In the genomic region with DNA sequence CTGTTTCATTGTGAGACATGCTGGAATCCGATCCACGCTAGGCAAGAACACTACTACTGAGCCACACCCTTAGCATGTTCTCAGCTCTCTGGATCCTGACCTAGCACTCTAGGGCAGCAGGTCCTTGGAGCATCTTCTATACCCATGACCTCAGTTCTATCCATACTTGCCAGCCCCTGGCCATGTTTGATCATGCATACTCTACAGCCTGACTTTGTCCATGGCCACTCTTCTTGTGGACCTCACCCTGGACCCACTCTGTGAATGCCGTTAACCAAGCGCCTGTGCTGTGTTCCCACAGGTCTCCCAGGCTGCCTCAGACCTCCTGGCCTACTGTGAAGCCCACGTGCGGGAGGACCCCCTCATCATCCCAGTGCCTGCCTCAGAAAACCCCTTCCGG, we compare ENCODE assay signal across 35 mouse cellular contexts. TPM values are rescaled to one million over a fixed set of nuclear protein-coding genes. Genes with fewer than 3 reads are reported as not detected.
"Had no signal": no experiment of that assay in that cellular context is flagged by ENCODE, and none has a peak within 500 bp of the region (broad histone marks: within the 10 kb centered on the region; RNA-seq: fewer than 3 reads in every experiment).

No protein-coding gene starts in this region.

- H3K9ac ChIP-seq: heart, embryonic 12.5 days; heart, embryonic 13.5 days; heart, embryonic 15.5 days; hindbrain, embryonic 12.5 days; hindbrain, embryonic 13.5 days; hindbrain, embryonic 14.5 days; hindbrain, embryonic 15.5 days; intestine, embryonic 15.5 days; kidney, embryonic 15.5 days had no signal

- H3K4me2 ChIP-seq: heart, embryonic 12.5 days; heart, embryonic 13.5 days; heart, embryonic 15.5 days; hindbrain, embryonic 12.5 days; hindbrain, embryonic 13.5 days; hindbrain, embryonic 14.5 days; hindbrain, embryonic 15.5 days; intestine, embryonic 15.5 days; kidney, embryonic 15.5 days had no signal

- H3K9me3 ChIP-seq: heart, embryonic 12.5 days; heart, embryonic 13.5 days; heart, embryonic 15.5 days; hindbrain, embryonic 10.5 days; hindbrain, embryonic 12.5 days; hindbrain, embryonic 13.5 days; hindbrain, embryonic 15.5 days; intestine, embryonic 15.5 days; kidney, embryonic 15.5 days had no signal

- H3K36me3 ChIP-seq: heart, embryonic 12.5 days; heart, embryonic 13.5 days; heart, embryonic 15.5 days; hindbrain, embryonic 10.5 days; hindbrain, embryonic 12.5 days; hindbrain, embryonic 13.5 days; hindbrain, embryonic 15.5 days; intestine, embryonic 15.5 days; kidney, embryonic 15.5 days had no signal

- H3K27ac ChIP-seq: heart, embryonic 13.5 days; heart, embryonic 15.5 days; hindbrain, embryonic 10.5 days; hindbrain, embryonic 12.5 days; hindbrain, embryonic 13.5 days; hindbrain, embryonic 14.5 days; hindbrain, embryonic 15.5 days; hindbrain, postnatal 0 days; intestine, embryonic 15.5 days; kidney, embryonic 15.5 days; kidney, postnatal 0 days; layer of hippocampus, adult 2 months; left cerebral cortex, adult 2 months had no signal

- ATAC-seq: hindbrain, embryonic 16.5 days; hindbrain, postnatal 0 days; inflammation-experienced regulatory T-cells, adult 6 months; intestine, embryonic 15.5 days; intestine, embryonic 16.5 days; intestine, postnatal 0 days had no signal

- H3K4me1 ChIP-seq: heart, embryonic 12.5 days; heart, embryonic 13.5 days; heart, embryonic 15.5 days; hindbrain, embryonic 10.5 days; hindbrain, embryonic 12.5 days; hindbrain, embryonic 13.5 days; intestine, embryonic 15.5 days; kidney, embryonic 15.5 days had no signal

- H3K27me3 ChIP-seq: heart, embryonic 12.5 days; heart, embryonic 13.5 days; heart, embryonic 15.5 days; hindbrain, embryonic 12.5 days; hindbrain, embryonic 13.5 days; hindbrain, embryonic 15.5 days; intestine, embryonic 15.5 days; kidney, embryonic 15.5 days had no signal

- DNase-seq: heart, postnatal 10 days; heart, postnatal 14 days; heart, postnatal 36 days; heart, postnatal 4 days; kidney, adult 11 months; kidney, adult 18-20 months; kidney, adult 2 months; kidney, adult 8-10 months; kidney, adult 9 months; kidney, postnatal 10 days; kidney, postnatal 14 days; kidney, postnatal 25 days; kidney, postnatal 36 days; kidney, postnatal 4 days; layer of hippocampus, adult 9-11 months; layer of hippocampus, postnatal 36 days had no signal

- H3K4me3 ChIP-seq: heart, embryonic 12.5 days; heart, embryonic 13.5 days; heart, embryonic 15.5 days; hindbrain, embryonic 10.5 days; hindbrain, embryonic 12.5 days; hindbrain, embryonic 13.5 days; hindbrain, embryonic 15.5 days; intestine, embryonic 15.5 days; kidney, embryonic 15.5 days; layer of hippocampus, adult 2 months; left cerebral cortex, adult 2 months had no signal

RNA-seq across cellular contexts. Expression of gene Gng4, which starts 41.1 kb away (rescaled TPM):
- total RNA-seq: hematopoietic stem cell, adult 5-6 weeks had no signal
- polyA plus RNA-seq: inflammation-experienced regulatory T-cells, adult 6 months had no signal
